Mouse (Mus musculus) ES-Bruce4 (cell line): ENCODE data around the gene Hoxc12.

Experiments used
- CTCF ChIP-seq: IDR thresholded peaks from one replicate; pipeline ENCODE4 v1.8.1; 2011; ENCODE audit warnings: low read depth, low read length
- EP300 ChIP-seq: IDR thresholded peaks from 2 replicates; pipeline ENCODE4 v1.6.1; 2011; ENCODE audit warnings: low read depth, low read length; ENCODE audit not compliant: insufficient read depth
- POLR2A ChIP-seq: IDR thresholded peaks from one replicate; pipeline ENCODE4 v1.8.1; 2011; ENCODE audit warnings: low read length; ENCODE audit not compliant: insufficient read depth

DNA sequence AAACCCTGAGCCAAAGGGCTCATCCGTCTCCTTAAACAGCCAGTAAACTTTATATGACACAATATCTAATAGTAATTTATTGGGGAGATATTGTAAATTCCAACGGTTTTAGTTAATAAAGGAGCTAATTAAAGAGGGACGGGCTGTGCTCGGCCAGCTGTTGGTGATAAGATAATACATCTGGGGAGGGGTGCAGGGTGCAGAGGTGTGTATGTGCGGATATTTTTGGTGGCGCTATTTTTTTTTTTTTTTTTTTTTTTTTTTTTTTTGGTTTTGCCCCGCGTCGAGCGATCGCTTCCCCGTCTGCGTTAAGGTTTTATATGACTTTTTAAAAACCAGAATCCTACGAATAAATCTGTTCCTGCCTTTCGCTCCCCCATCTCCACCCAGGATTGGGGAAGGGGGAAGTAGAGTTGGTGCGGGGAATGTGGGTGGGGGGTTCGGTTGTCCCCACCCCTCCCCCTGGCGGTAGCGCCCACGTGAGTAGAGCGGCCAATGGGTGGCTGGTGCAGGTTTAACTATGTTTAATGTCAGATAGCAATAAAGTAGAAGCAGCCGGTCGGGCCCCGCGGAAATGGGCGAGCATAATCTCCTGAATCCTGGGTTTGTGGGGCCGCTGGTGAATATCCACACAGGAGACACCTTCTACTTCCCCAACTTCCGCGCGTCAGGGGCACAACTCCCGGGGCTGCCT is at the start of gene Hoxc12:
- TF ChIP-seq CTCF: no peak
- no peak for TF ChIP-seq EP300
- no peak for TF ChIP-seq POLR2A
